In the genomic region with DNA sequence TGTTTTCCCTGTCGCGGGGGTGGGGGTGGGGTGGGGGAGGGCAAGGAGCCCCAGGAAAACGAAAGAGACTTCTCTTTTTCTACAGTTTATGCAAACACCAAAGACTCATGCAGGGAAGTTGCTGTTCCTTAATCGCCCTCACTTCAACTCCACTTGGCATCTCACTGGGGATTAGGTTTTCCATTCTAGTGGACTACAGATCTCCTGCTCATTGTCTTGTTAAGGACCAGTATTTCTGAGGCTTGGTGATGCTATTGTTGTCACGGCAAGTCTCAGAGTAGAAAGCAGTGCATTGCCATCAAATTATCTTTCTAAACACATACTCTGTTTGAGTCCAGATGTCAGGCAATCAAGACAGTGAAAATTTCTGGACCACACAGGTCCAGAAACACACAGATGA, we compare ENCODE assay signal across 23 mouse cellular contexts. TPM values are rescaled to one million over a fixed set of nuclear protein-coding genes. Genes with fewer than 3 reads are reported as not detected.
DNase-seq lines count a peak whose midpoint lies in the region; ATAC-seq and TF ChIP-seq lines count a peak whose summit lies in the region.
"Had no signal": no experiment of that assay in that cellular context is flagged by ENCODE, and none has a peak within 500 bp of the region (broad histone marks: within the 10 kb centered on the region; RNA-seq: fewer than 3 reads in every experiment).

No protein-coding gene starts in this region.

- 0 out of 2 replicates have a peak overlapping the region, but pooled peaks have one; percentile 16 for H3K9ac ChIP-seq in heart, embryonic 14.5 days (ENCODE audit: low read length)
- H3K9ac ChIP-seq in midbrain, embryonic 11.5 days (ENCODE audit: low read length), result no peak overlapping the region
- H3K9ac ChIP-seq in midbrain, postnatal 0 days (replicated peaks; ENCODE audit: low read length, poor library complexity, severe bottlenecking), result no peak overlapping the region
- H3K9ac ChIP-seq: embryonic facial prominence, embryonic 15.5 days; forebrain, embryonic 15.5 days; hindbrain, embryonic 13.5 days had no signal

- no peaks in the 10 kb centered on the region for H3K9me3 ChIP-seq in heart, embryonic 10.5 days
- no peaks in the 10 kb centered on the region for H3K9me3 ChIP-seq in heart, embryonic 14.5 days (ENCODE audit: control insufficient read depth, low read length)
- no peaks in the 10 kb centered on the region for H3K9me3 ChIP-seq in midbrain, embryonic 11.5 days (ENCODE audit: control insufficient read depth, low read length)
- no peaks in the 10 kb centered on the region for H3K9me3 ChIP-seq in midbrain, postnatal 0 days (ENCODE audit: low read length)
- H3K9me3 ChIP-seq in hindbrain, embryonic 10.5 days, result no peaks in the 10 kb centered on the region
- H3K9me3 ChIP-seq: embryonic facial prominence, embryonic 15.5 days; forebrain, embryonic 15.5 days; hindbrain, embryonic 13.5 days had no signal

- H3K4me1 ChIP-seq in heart, embryonic 10.5 days, result peaks cover 8% of the 10 kb centered on the region; the same call in 1 of the 2 replicates
- H3K4me1 ChIP-seq in heart, embryonic 14.5 days (ENCODE audit: control insufficient read depth in 2 of 2, insufficient read depth in 2 of 2, low read length in 2 of 2), result peaks cover 4 to 8% of the 10 kb centered on the region in 2 experiments; a peak in 2 of 4 replicates
- H3K4me1 ChIP-seq in midbrain, embryonic 11.5 days (ENCODE audit: control insufficient read depth, insufficient read depth, low read length), result peaks cover 6% of the 10 kb centered on the region; the same call in 1 of the 2 replicates
- no peaks in the 10 kb centered on the region for H3K4me1 ChIP-seq in midbrain, postnatal 0 days (ENCODE audit: insufficient read depth, low read length)
- peaks cover 23% of the 10 kb centered on the region for H3K4me1 ChIP-seq in hindbrain, embryonic 10.5 days (replicated peaks)

- 0 out of 2 replicates have a peak overlapping the region, but pooled peaks have one; percentile 31 for H3K4me3 ChIP-seq in heart, embryonic 10.5 days
- no peak overlapping the region for H3K4me3 ChIP-seq in heart, embryonic 14.5 days (ENCODE audit: control insufficient read depth in 1 of 2, insufficient read depth in 1 of 2, low read depth in 1 of 2, low read length in 2 of 2)
- no peak overlapping the region for H3K4me3 ChIP-seq in midbrain, embryonic 11.5 days (ENCODE audit: low read depth, low read length)
- no peak overlapping the region for H3K4me3 ChIP-seq in midbrain, postnatal 0 days (ENCODE audit: low read depth, low read length)
- no peak overlapping the region for H3K4me3 ChIP-seq in hindbrain, embryonic 10.5 days
- H3K4me3 ChIP-seq: embryonic facial prominence, embryonic 15.5 days; forebrain, embryonic 15.5 days; hindbrain, embryonic 13.5 days had no signal

- ATAC-seq in heart, embryonic 14.5 days (ENCODE audit: insufficient number of reproducible peaks, insufficient read depth, low FRiP score, low read depth), result no peak
- no peak for ATAC-seq in midbrain, embryonic 11.5 days (ENCODE audit: low FRiP score)
- ATAC-seq in midbrain, postnatal 0 days (ENCODE audit: low FRiP score), result no peak
- ATAC-seq: CD4-positive, CD25-positive, alpha-beta regulatory T cell, adult 4 months; forebrain, embryonic 15.5 days; hindbrain, postnatal 0 days; Patski had no signal

- intact Hi-C loops in heart, postnatal 14 days (cut with DNase I), result loop anchor here (10.0 kb wide), 1 partner anchor 1850 kb away; no protein-coding TSS in a partner anchor
- intact Hi-C loops in heart, postnatal 36 days (cut with DNase I), result no loop called here

- DNase-seq in heart, embryonic 10.5 days (ENCODE audit: low spot score), result no peak
- DNase-seq in heart, postnatal 14 days, result no peak
- DNase-seq in heart, postnatal 36 days, result no peak
- peak; percentile 83 for DNase-seq in midbrain, embryonic 11.5 days (ENCODE audit: low spot score, missing footprints)
- DNase-seq in midbrain, postnatal 0 days (ENCODE audit: low spot score), result no peak
- peak; percentile 65 for DNase-seq in ZHBTc4 (ENCODE audit: low read depth, low spot score)
- no peak for DNase-seq in hindbrain, embryonic 10.5 days (ENCODE audit: low spot score)
- DNase-seq: adrenal gland, postnatal 10 days; B cell, adult 2 months; cerebellum, adult 11 months; cerebellum, adult 8-10 months; cerebellum, postnatal 14 days; embryo, embryonic 11 days; kidney, adult 11 months; kidney, adult 9 months had no signal

- H3K27ac ChIP-seq in heart, embryonic 10.5 days, result no peak overlapping the region
- H3K27ac ChIP-seq in heart, embryonic 14.5 days (replicated peaks in 1 of 2; ENCODE audit: control insufficient read depth in 1 of 2, insufficient read depth in 1 of 2, low read depth in 2 of 2, low read length in 2 of 2), result no peak overlapping the region
- no peak overlapping the region for H3K27ac ChIP-seq in midbrain, embryonic 11.5 days (ENCODE audit: low read depth, low read length)
- no peak overlapping the region for H3K27ac ChIP-seq in midbrain, postnatal 0 days (ENCODE audit: low read depth, low read length)
- no peak overlapping the region for H3K27ac ChIP-seq in hindbrain, embryonic 10.5 days
- H3K27ac ChIP-seq: embryonic facial prominence, embryonic 15.5 days; forebrain, embryonic 15.5 days; hindbrain, embryonic 13.5 days; hindbrain, postnatal 0 days had no signal

- WGBS in heart, embryonic 10.5 days, result 14% methylated on average over 5 of the region's 5 CpGs
- 6% methylated on average over 5 of the region's 5 CpGs for WGBS in heart, embryonic 14.5 days
- 4% methylated on average over 5 of the region's 5 CpGs for WGBS in midbrain, embryonic 11.5 days
- WGBS in midbrain, postnatal 0 days, result 8% methylated on average over 5 of the region's 5 CpGs
- WGBS in hindbrain, embryonic 10.5 days, result 9% methylated on average over 5 of the region's 5 CpGs

- no peaks in the 10 kb centered on the region for H3K27me3 ChIP-seq in heart, embryonic 10.5 days (ENCODE audit: insufficient read depth, poor library complexity, severe bottlenecking)
- H3K27me3 ChIP-seq in heart, embryonic 14.5 days (ENCODE audit: control insufficient read depth, insufficient read depth, low read length), result no peaks in the 10 kb centered on the region
- no peaks in the 10 kb centered on the region for H3K27me3 ChIP-seq in midbrain, embryonic 11.5 days (ENCODE audit: control insufficient read depth, insufficient read depth, low read length)
- H3K27me3 ChIP-seq in midbrain, postnatal 0 days (ENCODE audit: insufficient read depth, low read length), result no peaks in the 10 kb centered on the region
- no peaks in the 10 kb centered on the region for H3K27me3 ChIP-seq in hindbrain, embryonic 10.5 days (ENCODE audit: insufficient read depth, poor library complexity, severe bottlenecking)
- H3K27me3 ChIP-seq: embryonic facial prominence, embryonic 15.5 days; forebrain, embryonic 15.5 days; hindbrain, embryonic 13.5 days had no signal

- peak overlapping the region; percentile 44 for H3K4me2 ChIP-seq in heart, embryonic 14.5 days (ENCODE audit: low read length)
- no peak overlapping the region for H3K4me2 ChIP-seq in midbrain, embryonic 11.5 days
- H3K4me2 ChIP-seq in midbrain, postnatal 0 days (ENCODE audit: low read depth, low read length, poor library complexity, severe bottlenecking), result no peak overlapping the region
- H3K4me2 ChIP-seq: embryonic facial prominence, embryonic 15.5 days; forebrain, embryonic 15.5 days; hindbrain, embryonic 13.5 days had no signal

- H3K36me3 ChIP-seq in heart, embryonic 10.5 days, result no peaks in the 10 kb centered on the region
- H3K36me3 ChIP-seq in heart, embryonic 14.5 days (ENCODE audit: control insufficient read depth, insufficient read depth, low read length), result no peaks in the 10 kb centered on the region
- no peaks in the 10 kb centered on the region for H3K36me3 ChIP-seq in midbrain, embryonic 11.5 days (ENCODE audit: control insufficient read depth, insufficient read depth, low read length)
- no peaks in the 10 kb centered on the region for H3K36me3 ChIP-seq in midbrain, postnatal 0 days (ENCODE audit: insufficient read depth, low read length)
- no peaks in the 10 kb centered on the region for H3K36me3 ChIP-seq in hindbrain, embryonic 10.5 days
- H3K36me3 ChIP-seq: embryonic facial prominence, embryonic 15.5 days; forebrain, embryonic 15.5 days; hindbrain, embryonic 13.5 days had no signal

- TF ChIP-seq CTCF in midbrain, postnatal 0 days (IDR thresholded peaks at IDR 0.05), result no peak

RNA-seq across cellular contexts. Expression of gene Lrrc4c, which starts 2.9 kb away (rescaled TPM):
- polyA plus RNA-seq in heart, embryonic 10.5 days (2016; fragmentation: Nextera tagmentation; extraction: Ambion mirVana), result 0.16 and 0.39 TPM in 2 replicates
- under 1 TPM; 0.32 to 0.45 TPM for total RNA-seq in heart, postnatal 14 days (2021)
- polyA plus RNA-seq in heart, embryonic 14.5 days (2014; fragmentation: Nextera tagmentation; extraction: Ambion mirVana), result 1.2 and 1.8 TPM in 2 replicates
- under 1 TPM; 0.30 to 0.31 TPM for total RNA-seq in heart, postnatal 36 days (2021)
- 3.8 and 4.9 TPM in 2 replicates for polyA plus RNA-seq in midbrain, embryonic 11.5 days (2014; fragmentation: Nextera tagmentation; extraction: Ambion mirVana)
- total RNA-seq in midbrain, postnatal 0 days (2014; rRNA removed), result 59.7 and 66.4 TPM in 2 replicates
- polyA plus RNA-seq in midbrain, postnatal 0 days (2015; fragmentation: Nextera tagmentation; extraction: Ambion mirVana), result 48.0 and 51.8 TPM in 2 replicates
- 0.73 and 3.1 TPM in 2 replicates for polyA plus RNA-seq in hindbrain, embryonic 10.5 days (2016; fragmentation: Nextera tagmentation; extraction: Ambion mirVana)
- total RNA-seq: common myeloid progenitor, adult 5-6 weeks had no signal
- polyA plus RNA-seq: CD4-positive, CD25-positive, alpha-beta regulatory T cell, adult 4 months; Patski had no signal

Comparison
In these comparisons a context has a peak if more than half of its experiments do, and no peak if none do; other contexts are left out.
1. DNase-seq: peak in midbrain, embryonic 11.5 days (single experiment) and ZHBTc4 (single experiment); none in heart, embryonic 10.5 days (single experiment), heart, postnatal 14 days (0 of 2), heart, postnatal 36 days (0 of 2), midbrain, postnatal 0 days (single experiment) and hindbrain, embryonic 10.5 days (single experiment).